Mouse (Mus musculus): ENCODE data around the gene Bloc1s3. TPM values are rescaled to one million over a fixed set of nuclear protein-coding genes. Genes with fewer than 3 reads are reported as not detected.

Bloc1s3 gene
- total RNA-seq, 4 experiments from 2014 or later, result 12.7 to 15.4 (median 13.6) TPM

DNA sequence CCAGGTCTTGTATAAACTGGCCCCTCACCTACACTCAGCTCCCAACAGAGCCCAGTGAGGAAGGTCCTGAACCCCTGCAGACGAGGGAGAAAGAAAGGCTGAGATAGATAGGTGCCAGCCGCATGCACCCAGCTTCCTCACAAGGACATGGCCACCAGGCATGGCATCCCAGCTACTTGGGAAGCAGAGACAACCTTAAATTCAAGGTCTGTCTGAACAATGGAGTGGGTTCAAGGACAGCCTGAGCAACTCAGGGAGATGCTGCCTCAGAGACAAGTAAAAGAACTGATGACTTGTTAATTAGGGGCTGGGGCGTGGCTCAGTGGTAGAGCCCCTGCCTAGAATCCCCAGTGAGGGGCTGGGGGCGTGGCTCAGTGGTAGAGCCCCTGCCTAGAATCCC is 53.0 kb downstream of the Bloc1s3 start:
- DNase-seq, result no peak

Other genes starting within 250 kb of the Bloc1s3 start
- gene Vasp, start 236.6 kb downstream of the Bloc1s3 start, total RNA-seq (2022), result 10 to 100 TPM; 44.8 to 70.6 (median 59.1) TPM
- gene Ppm1n, start 228.3 kb downstream of the Bloc1s3 start, total RNA-seq (2022), result not detected
- 10 to 100 TPM in 1 of 4 experiments, 1 to 10 TPM in 3; 3.8 to 15.0 (median 6.8) TPM for gene Rtn2, start 225.7 kb downstream of the Bloc1s3 start, total RNA-seq (2022)
- gene Fosb, start 198.3 kb downstream of the Bloc1s3 start, total RNA-seq (2022), result 1 to 10 TPM; 1.6 to 9.4 (median 5.6) TPM
- 10 to 100 TPM; 32.4 to 56.3 (median 41.6) TPM for gene Ercc1, start 163.6 kb downstream of the Bloc1s3 start, total RNA-seq (2022)
- 10 to 100 TPM; 12.9 to 15.2 (median 13.5) TPM for gene Cd3eap, start 148.9 kb downstream of the Bloc1s3 start, total RNA-seq (2022)
- gene Ppp1r13l, start 148.6 kb downstream of the Bloc1s3 start, total RNA-seq (2022), result 10 to 100 TPM in 1 of 4 experiments, 1 to 10 TPM in 3; 6.4 to 12.5 (median 8.4) TPM
- gene Ercc2, start 126.4 kb downstream of the Bloc1s3 start, total RNA-seq (2022), result 10 to 100 TPM; 31.0 to 44.8 (median 39.2) TPM
- gene Klc3, start 104.3 kb downstream of the Bloc1s3 start, total RNA-seq (2022), result 10 to 100 TPM in 1 of 4 experiments, 1 to 10 TPM in 2, under 1 TPM in 1; 0.61 to 13.6 (median 5.5) TPM
- not detected for gene Ckm, start 103.6 kb downstream of the Bloc1s3 start, total RNA-seq (2022)
- gene Mark4, start 49.5 kb downstream of the Bloc1s3 start, total RNA-seq (2022), result 10 to 100 TPM; 44.4 to 53.9 (median 47.6) TPM
- gene Exoc3l2, start 45.0 kb downstream of the Bloc1s3 start, total RNA-seq (2022), result 10 to 100 TPM; 31.9 to 69.2 (median 51.8) TPM
- 100 to 1,000 TPM in 1 of 4 experiments, 10 to 100 TPM in 3; 77.7 to 107 (median 90.3) TPM for gene Trappc6a, start within 50 bp of the Bloc1s3 start, total RNA-seq (2022)
- gene Nkpd1, start 9.5 kb upstream of the Bloc1s3 start, total RNA-seq (2022), result under 1 TPM in 2 of 4 experiments, not detected in 2; 0.13 to 0.31 TPM
- gene Ppp1r37, start 54.7 kb upstream of the Bloc1s3 start, total RNA-seq (2022), result 10 to 100 TPM; 68.3 to 88.3 (median 81.8) TPM
- gene Zfp296, start 68.9 kb upstream of the Bloc1s3 start, total RNA-seq (2022), result under 1 TPM; 0.52 to 0.68 (median 0.57) TPM
- gene Gemin7, start 69.2 kb upstream of the Bloc1s3 start, total RNA-seq (2022), result 10 to 100 TPM; 76.9 to 94.1 (median 85.1) TPM
- gene Clasrp, start 96.1 kb upstream of the Bloc1s3 start, total RNA-seq (2022), result 10 to 100 TPM; 29.5 to 92.6 (median 50.4) TPM
- gene Relb, start 121.1 kb upstream of the Bloc1s3 start, total RNA-seq (2022), result 10 to 100 TPM; 31.6 to 50.7 (median 42.6) TPM
- gene Clptm1, start 156.7 kb upstream of the Bloc1s3 start, total RNA-seq (2022), result 100 to 1,000 TPM; 164 to 180 (median 179) TPM
- gene Apoc2, start 169.6 kb upstream of the Bloc1s3 start, total RNA-seq (2022), result 1 to 10 TPM in 3 of 4 experiments, not detected in 1; 1.0 to 2.6 (median 1.4) TPM
- gene Gm44805, start 173.1 kb upstream of the Bloc1s3 start, total RNA-seq (2022), result 1 to 10 TPM in 2 of 4 experiments, under 1 TPM in 1, not detected in 1; 0.54 to 3.0 (median 1.9) TPM
- 100 to 1,000 TPM in 2 of 4 experiments, 10 to 100 TPM in 2; 48.6 to 249 (median 89.6) TPM for gene Apoc4, start 173.1 kb upstream of the Bloc1s3 start, total RNA-seq (2022)
- gene Apoc1, start 184.3 kb upstream of the Bloc1s3 start, total RNA-seq (2022), result 100 to 1,000 TPM in 2 of 4 experiments, 10 to 100 TPM in 2; 11.6 to 554 (median 210) TPM
- 1,000 to 10,000 TPM in 3 of 4 experiments, 100 to 1,000 TPM in 1; 996 to 1,300 (median 1,120) TPM for gene Apoe, start 190.8 kb upstream of the Bloc1s3 start, total RNA-seq (2022)
- gene Tomm40, start 207.1 kb upstream of the Bloc1s3 start, total RNA-seq (2022), result 100 to 1,000 TPM; 119 to 134 (median 125) TPM
- gene Nectin2, start 242.1 kb upstream of the Bloc1s3 start, total RNA-seq (2022), result 100 to 1,000 TPM in 1 of 4 experiments, 10 to 100 TPM in 3; 72.1 to 116 (median 88.9) TPM

Measured in adrenal gland, adult 8-10 months (tissue).